Mouse (Mus musculus): Measurements from ENCODE around the gene Mtrex. TPM values are rescaled to one million over a fixed set of nuclear protein-coding genes. Genes with fewer than 3 reads are reported as not detected.
A peak's percentile ranks its signal among the peaks of the same experiment; 100 is the strongest.

Mtrex gene
- total and polyA plus RNA-seq, 2 experiments from 2014 or later = 14.3 to 22.3 TPM

DNA sequence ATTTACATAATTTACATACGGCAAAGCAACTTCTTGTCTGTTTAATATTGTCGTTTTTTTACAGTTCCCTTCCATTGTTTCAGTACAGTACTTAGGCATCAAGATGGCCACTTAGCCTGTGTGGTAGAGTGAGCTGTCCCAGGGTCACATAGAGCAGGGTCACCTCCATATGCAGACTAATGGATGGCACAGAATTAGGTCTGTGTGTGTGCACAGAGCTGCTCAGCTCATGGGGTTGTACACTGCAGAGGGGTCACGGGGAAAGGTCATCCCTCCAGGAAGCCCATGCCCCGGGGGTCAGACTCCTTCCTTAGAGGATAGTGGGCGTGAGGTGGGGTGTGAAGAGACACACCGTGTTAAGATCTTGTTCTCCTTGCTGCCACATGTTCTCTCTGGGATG is 101.7 kb downstream of the Mtrex start:
- H3K4me3 ChIP-seq (ENCODE audit: low read depth, low read length) = no peak overlapping the region
- no peaks in the 10 kb centered on the region for H3K9me3 ChIP-seq (replicated peaks; ENCODE audit: control insufficient read depth, low read length)
- H3K4me2 ChIP-seq (ENCODE audit: low read depth, low read length) = no peak overlapping the region
- DNase-seq (ENCODE audit: low spot score) = no peak
- 71% methylated on average over 6 of the region's 6 CpGs for WGBS
- H3K9ac ChIP-seq (replicated peaks; ENCODE audit: low read depth, low read length) = no peak overlapping the region
- no peak for ATAC-seq (ENCODE audit: insufficient read depth, low read depth)
- no peak for TF ChIP-seq EP300 (IDR thresholded peaks at IDR 0.05; ENCODE audit: low read depth)
- no peak for TF ChIP-seq CTCF (IDR thresholded peaks at IDR 0.05; ENCODE audit: low read depth)
- H3K27me3 ChIP-seq (ENCODE audit: control insufficient read depth, insufficient read depth, low read length) = no peaks in the 10 kb centered on the region
- H3K27ac ChIP-seq (ENCODE audit: low read depth) = no peak overlapping the region
- H3K4me1 ChIP-seq (ENCODE audit: control insufficient read depth, insufficient read depth) = 0 out of 2 replicates have a peak, but pooled peaks cover 13% of the 10 kb centered on the region
- peaks cover 9% of the 10 kb centered on the region; the same call in 1 of the 2 replicates for H3K36me3 ChIP-seq (replicated peaks; ENCODE audit: control insufficient read depth, insufficient read depth, low read length)

- no peak overlapping the region for H3K4me3 ChIP-seq (ENCODE audit: low read depth, low read length)
- H3K4me2 ChIP-seq (ENCODE audit: low read depth, low read length) = no peak overlapping the region
- H3K9me3 ChIP-seq (replicated peaks; ENCODE audit: control insufficient read depth, low read length) = no peaks in the 10 kb centered on the region
- H3K27ac ChIP-seq (ENCODE audit: low read depth) = peak overlapping the region; percentile 48; the same call in 1 of the 2 replicates
- ATAC-seq (ENCODE audit: insufficient read depth, low read depth) (peak; percentile 71), DNase-seq (ENCODE audit: low spot score) (peak; percentile 77)
- WGBS = 64% methylated on average over 5 of the region's 8 CpGs
- no peaks in the 10 kb centered on the region for H3K27me3 ChIP-seq (ENCODE audit: control insufficient read depth, insufficient read depth, low read length)
- no peak; the same call in 1 of the 2 replicates for TF ChIP-seq EP300 (IDR thresholded peaks at IDR 0.05; ENCODE audit: low read depth)
- TF ChIP-seq CTCF (IDR thresholded peaks at IDR 0.05; ENCODE audit: low read depth) = no peak
- peaks cover 14% of the 10 kb centered on the region; the same call in 1 of the 2 replicates for H3K4me1 ChIP-seq (ENCODE audit: control insufficient read depth, insufficient read depth)
- no peak overlapping the region for H3K9ac ChIP-seq (replicated peaks; ENCODE audit: low read depth, low read length)
- H3K36me3 ChIP-seq (replicated peaks; ENCODE audit: control insufficient read depth, insufficient read depth, low read length) = peaks cover 9% of the 10 kb centered on the region; the same call in 1 of the 2 replicates
These were observed 103.1 kb downstream of the Mtrex start for GRCm38 (mm10) chr13:112823911-112824648.

DNA sequence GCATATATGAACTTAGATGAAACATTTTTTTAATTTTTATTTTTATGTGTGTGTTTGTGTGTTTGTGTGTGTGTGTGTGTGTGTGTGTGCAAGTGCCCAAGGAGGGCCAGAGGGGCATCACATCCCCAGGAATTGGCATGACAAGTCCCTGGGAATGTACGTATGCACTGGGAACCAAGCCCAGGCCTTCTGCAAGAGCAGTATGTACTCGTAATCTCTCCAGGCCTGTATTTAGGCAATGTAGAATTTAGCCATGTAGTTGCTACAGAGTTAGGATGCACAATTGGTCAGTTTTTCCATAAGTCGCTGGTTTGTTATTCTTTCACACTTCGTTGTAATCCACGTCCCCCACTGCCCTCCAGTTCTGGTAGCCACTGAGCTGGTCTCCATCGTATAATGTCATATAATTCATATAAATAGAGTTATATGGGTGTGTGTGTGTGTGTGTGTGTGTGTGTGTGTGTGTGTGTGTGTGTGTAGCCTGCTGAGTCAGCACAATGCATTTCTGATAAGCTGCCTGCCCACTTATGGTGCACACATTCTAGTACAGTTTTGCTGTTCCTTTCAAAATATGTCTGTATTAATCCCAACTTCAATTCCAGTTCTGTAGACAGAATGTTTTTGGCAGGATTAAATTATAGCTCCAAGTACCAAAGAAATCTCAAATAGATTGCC is 103.8 kb downstream of the Mtrex start:
- H3K9me3 ChIP-seq (replicated peaks; ENCODE audit: control insufficient read depth, low read length) = no peaks in the 10 kb centered on the region
- WGBS = 53% methylated on average over 6 of the region's 6 CpGs
- H3K9ac ChIP-seq (replicated peaks; ENCODE audit: low read depth, low read length) = no peak overlapping the region
- DNase-seq (ENCODE audit: low spot score) = peak; percentile 34
- peak overlapping the region; percentile 48; the same call in 1 of the 2 replicates for H3K27ac ChIP-seq (ENCODE audit: low read depth)
- no peak overlapping the region for H3K4me2 ChIP-seq (ENCODE audit: low read depth, low read length)
- TF ChIP-seq EP300 (IDR thresholded peaks at IDR 0.05; ENCODE audit: low read depth) = no peak
- peaks cover 9% of the 10 kb centered on the region; the same call in 1 of the 2 replicates for H3K36me3 ChIP-seq (replicated peaks; ENCODE audit: control insufficient read depth, insufficient read depth, low read length)
- H3K4me3 ChIP-seq (ENCODE audit: low read depth, low read length) = no peak overlapping the region
- ATAC-seq (ENCODE audit: insufficient read depth, low read depth) = peak; percentile 49; the same call in 1 of the 2 replicates
- H3K4me1 ChIP-seq (ENCODE audit: control insufficient read depth, insufficient read depth) = peaks cover 21% of the 10 kb centered on the region; the same call in 1 of the 2 replicates
- no peaks in the 10 kb centered on the region for H3K27me3 ChIP-seq (ENCODE audit: control insufficient read depth, insufficient read depth, low read length)

GRCm38 (mm10) chr13:112822413-112822812 is 104.8 kb downstream of the Mtrex start:
- TF ChIP-seq CTCF (IDR thresholded peaks at IDR 0.05; ENCODE audit: low read depth) (no peak), EP300 (IDR thresholded peaks at IDR 0.05; ENCODE audit: low read depth) (no peak)
- ATAC-seq (ENCODE audit: insufficient read depth, low read depth) (no peak), DNase-seq (ENCODE audit: low spot score) (no peak)
- 66% methylated on average over 3 of the region's 3 CpGs for WGBS
- Histone ChIP-seq H3K4me3 (ENCODE audit: low read depth, low read length) (no peak overlapping the region), H3K36me3 (replicated peaks; ENCODE audit: control insufficient read depth, insufficient read depth, low read length) (peaks cover 9% of the 10 kb centered on the region; the same call in 1 of the 2 replicates), H3K27me3 (ENCODE audit: control insufficient read depth, insufficient read depth, low read length) (no peaks in the 10 kb centered on the region), H3K9ac (replicated peaks; ENCODE audit: low read depth, low read length) (no peak overlapping the region), H3K27ac (ENCODE audit: low read depth) (no peak overlapping the region), H3K4me1 (ENCODE audit: control insufficient read depth, insufficient read depth) (peaks cover 24% of the 10 kb centered on the region; the same call in 1 of the 2 replicates), H3K9me3 (replicated peaks; ENCODE audit: control insufficient read depth, low read length) (no peaks in the 10 kb centered on the region), H3K4me2 (ENCODE audit: low read depth, low read length) (no peak overlapping the region)

DNA sequence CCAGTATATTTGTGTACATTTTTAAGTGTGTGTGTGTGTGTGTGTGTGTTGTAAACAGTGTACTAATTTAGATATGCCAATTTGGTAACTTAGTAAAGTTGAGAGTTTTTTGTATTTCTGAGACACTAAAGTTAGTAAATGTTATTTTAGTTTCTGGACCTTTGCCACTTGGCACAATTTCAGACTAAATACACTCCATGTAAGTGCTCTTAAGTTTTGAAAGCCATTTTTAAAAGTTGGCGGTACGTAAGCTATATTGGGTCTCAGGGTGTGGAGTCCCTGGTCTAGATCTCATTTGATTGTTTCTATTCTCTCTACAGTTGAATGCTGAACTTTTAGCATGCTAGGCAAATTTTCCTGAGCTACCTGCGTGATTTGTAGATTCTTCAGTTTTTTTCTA is 109.1 kb downstream of the Mtrex start:
- Histone ChIP-seq H3K4me1 (ENCODE audit: control insufficient read depth, insufficient read depth) (peaks cover 15% of the 10 kb centered on the region; the same call in 1 of the 2 replicates), H3K27ac (ENCODE audit: low read depth) (no peak overlapping the region), H3K36me3 (replicated peaks; ENCODE audit: control insufficient read depth, insufficient read depth, low read length) (no peaks in the 10 kb centered on the region), H3K4me2 (ENCODE audit: low read depth, low read length) (no peak overlapping the region), H3K9ac (replicated peaks; ENCODE audit: low read depth, low read length) (no peak overlapping the region), H3K27me3 (ENCODE audit: control insufficient read depth, insufficient read depth, low read length) (no peaks in the 10 kb centered on the region), H3K9me3 (replicated peaks; ENCODE audit: control insufficient read depth, low read length) (no peaks in the 10 kb centered on the region), H3K4me3 (ENCODE audit: low read depth, low read length) (no peak overlapping the region)
- 45% methylated on average over 3 of the region's 3 CpGs for WGBS
- DNase-seq (ENCODE audit: low spot score) (no peak), ATAC-seq (ENCODE audit: insufficient read depth, low read depth) (no peak)
- TF ChIP-seq EP300 (IDR thresholded peaks at IDR 0.05; ENCODE audit: low read depth) = no peak
- no peak for TF ChIP-seq CTCF (IDR thresholded peaks at IDR 0.05; ENCODE audit: low read depth)

Other genes starting within 250 kb of the Mtrex start
- 88.7 and 129 TPM in 2 replicates for gene Plpp1, start 126.6 kb downstream of the Mtrex start, total RNA-seq (2014; rRNA removed; ENCODE audit: low replicate concordance)
- gene Plpp1, start 126.6 kb downstream of the Mtrex start, polyA plus RNA-seq (2015; fragmentation: Nextera tagmentation; extraction: Ambion mirVana) = 89.4 and 101 TPM in 2 replicates
- gene Dhx29, start 56 bp upstream of the Mtrex start, total RNA-seq (2014; rRNA removed; ENCODE audit: low replicate concordance) = 6.4 and 15.0 TPM in 2 replicates
- 12.1 and 13.2 TPM in 2 replicates for gene Dhx29, start 56 bp upstream of the Mtrex start, polyA plus RNA-seq (2015; fragmentation: Nextera tagmentation; extraction: Ambion mirVana)
- gene Ccno, start 60.4 kb upstream of the Mtrex start, total RNA-seq (2014; rRNA removed; ENCODE audit: low replicate concordance) = 0.23 TPM in 1 of 2 replicates, not detected in the other
- gene Ccno, start 60.4 kb upstream of the Mtrex start, polyA plus RNA-seq (2015; fragmentation: Nextera tagmentation; extraction: Ambion mirVana) = 0.14 and 0.29 TPM in 2 replicates
- not detected in 2 replicates for gene Mcidas, start 66.4 kb upstream of the Mtrex start, total RNA-seq (2014; rRNA removed; ENCODE audit: low replicate concordance)
- 0.08 TPM in 1 of 2 replicates, not detected in the other for gene Mcidas, start 66.4 kb upstream of the Mtrex start, polyA plus RNA-seq (2015; fragmentation: Nextera tagmentation; extraction: Ambion mirVana)
- not detected in 2 replicates for gene Cdc20b, start 107.7 kb upstream of the Mtrex start, total RNA-seq (2014; rRNA removed; ENCODE audit: low replicate concordance)
- gene Cdc20b, start 107.7 kb upstream of the Mtrex start, polyA plus RNA-seq (2015; fragmentation: Nextera tagmentation; extraction: Ambion mirVana) = not detected in 2 replicates
- gene Gpx8, start 119.0 kb upstream of the Mtrex start, total RNA-seq (2014; rRNA removed; ENCODE audit: low replicate concordance) = 26.8 and 32.3 TPM in 2 replicates
- 100 and 109 TPM in 2 replicates for gene Gpx8, start 119.0 kb upstream of the Mtrex start, polyA plus RNA-seq (2015; fragmentation: Nextera tagmentation; extraction: Ambion mirVana)
- gene Gzma, start 173.6 kb upstream of the Mtrex start, total RNA-seq (2014; rRNA removed; ENCODE audit: low replicate concordance) = 12.4 TPM in 1 of 2 replicates, not detected in the other
- 0.31 and 0.36 TPM in 2 replicates for gene Gzma, start 173.6 kb upstream of the Mtrex start, polyA plus RNA-seq (2015; fragmentation: Nextera tagmentation; extraction: Ambion mirVana)